Mouse (Mus musculus): ENCODE results near the gene Myo15b. TPM values are rescaled to one million over a fixed set of nuclear protein-coding genes. Genes with fewer than 3 reads are reported as not detected.

Gene Myo15b
- polyA plus RNA-seq, 3 experiments from 2014 or later = not detected

GRCm38 (mm10) chr11:115903384-115904230 is 45.4 kb downstream of the Myo15b start:
- ATAC-seq = no peak

GRCm38 (mm10) chr11:115904231-115904955 is 46.2 kb downstream of the Myo15b start:
- no peak for ATAC-seq

GRCm38 (mm10) chr11:115904956-115905790 is 47.0 kb downstream of the Myo15b start:
- ATAC-seq = no peak

DNA sequence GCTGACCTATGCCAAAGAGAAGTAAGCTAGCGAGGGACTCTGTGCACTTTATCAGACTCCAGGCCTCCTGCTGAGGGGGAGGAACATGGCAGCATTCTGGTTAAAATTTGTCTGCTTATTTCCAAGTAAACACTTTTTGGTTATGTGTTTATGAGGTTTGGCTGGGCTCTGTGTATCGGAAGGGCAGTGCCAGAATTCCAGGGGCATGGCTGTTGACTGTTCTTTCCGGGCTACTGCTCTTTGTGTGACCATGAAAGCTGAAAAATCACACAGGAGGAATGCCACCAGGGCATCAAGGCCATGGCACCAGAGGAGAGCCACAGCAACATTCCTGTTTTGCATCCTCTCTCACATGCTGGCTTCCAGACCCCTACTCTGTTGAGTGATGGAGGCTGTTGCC is 47.9 kb downstream of the Myo15b start:
- no peak for ATAC-seq

DNA sequence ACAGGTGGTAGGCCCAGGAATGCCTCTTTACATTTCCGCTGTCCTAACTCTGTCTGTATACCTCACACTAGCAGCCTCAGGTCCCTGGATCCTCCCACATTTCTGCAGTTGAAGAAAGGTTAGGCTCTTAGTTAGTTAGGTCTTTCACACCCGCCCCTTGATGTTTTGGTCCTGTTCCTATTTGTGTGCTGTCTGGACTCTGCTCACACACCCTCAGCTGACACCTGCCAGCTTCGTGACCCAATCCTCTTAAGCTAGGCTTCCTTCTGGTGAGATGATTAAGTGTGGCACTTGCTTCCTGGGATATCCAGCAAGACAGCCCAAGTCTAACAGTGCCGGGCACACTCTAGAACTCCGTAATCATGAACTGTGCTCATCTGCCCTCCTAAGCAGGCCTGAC is 48.3 kb downstream of the Myo15b start:
- no peak for ATAC-seq

DNA sequence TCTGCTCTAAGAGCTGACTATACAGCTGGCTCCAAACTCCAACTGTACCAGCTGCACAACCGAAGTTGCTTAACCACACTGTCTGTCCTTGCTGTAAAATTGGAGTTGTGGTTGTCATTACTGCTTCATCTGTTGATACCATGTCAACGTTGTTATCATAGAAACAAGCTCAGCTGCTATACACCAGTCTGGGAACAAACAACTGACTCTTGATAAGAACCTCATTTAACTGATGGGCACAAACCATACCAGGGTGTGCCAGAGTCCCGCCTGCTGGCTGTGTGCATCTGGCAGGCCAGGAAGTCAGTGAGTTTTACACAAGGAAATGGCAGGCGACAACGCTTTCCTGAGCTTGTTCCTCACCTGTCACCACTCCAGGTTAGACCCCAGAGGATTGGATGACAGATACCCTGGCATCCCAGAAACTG is 52.9 kb downstream of the Myo15b start:
- no peak for ATAC-seq

- no peak for ATAC-seq
Observed at GRCm38 (mm10) chr11:115911632-115912376, 53.6 kb downstream of the Myo15b start, which contains the start of gene Smim6. Gene Smim6, plus strand, starts transcription at chr11:115912017.

GRCm38 (mm10) chr11:115916579-115916978 is 58.4 kb downstream of the Myo15b start:
- ATAC-seq = no peak

- ATAC-seq = no peak
Observed at GRCm38 (mm10) chr11:115918637-115919036, 60.4 kb downstream of the Myo15b start.

DNA sequence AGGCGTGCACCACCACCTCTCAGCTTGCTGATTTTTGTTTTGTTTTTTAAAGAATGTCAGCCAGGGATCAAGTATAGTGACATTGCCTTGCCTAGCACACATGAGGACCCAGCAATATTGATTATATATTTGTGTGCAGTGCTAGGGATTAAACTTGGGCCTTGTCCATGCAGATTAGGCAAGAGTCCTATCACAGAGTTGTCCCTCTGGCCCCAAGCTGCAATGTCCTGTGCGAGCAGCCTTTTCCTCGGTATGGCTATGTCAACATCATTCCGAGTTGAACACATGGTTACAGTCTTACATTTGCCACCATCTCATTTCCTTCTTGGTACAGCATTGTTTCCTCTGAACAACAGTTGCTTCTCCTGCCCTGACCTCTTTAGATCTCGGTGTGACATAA is 60.9 kb downstream of the Myo15b start:
- ATAC-seq = no peak

DNA sequence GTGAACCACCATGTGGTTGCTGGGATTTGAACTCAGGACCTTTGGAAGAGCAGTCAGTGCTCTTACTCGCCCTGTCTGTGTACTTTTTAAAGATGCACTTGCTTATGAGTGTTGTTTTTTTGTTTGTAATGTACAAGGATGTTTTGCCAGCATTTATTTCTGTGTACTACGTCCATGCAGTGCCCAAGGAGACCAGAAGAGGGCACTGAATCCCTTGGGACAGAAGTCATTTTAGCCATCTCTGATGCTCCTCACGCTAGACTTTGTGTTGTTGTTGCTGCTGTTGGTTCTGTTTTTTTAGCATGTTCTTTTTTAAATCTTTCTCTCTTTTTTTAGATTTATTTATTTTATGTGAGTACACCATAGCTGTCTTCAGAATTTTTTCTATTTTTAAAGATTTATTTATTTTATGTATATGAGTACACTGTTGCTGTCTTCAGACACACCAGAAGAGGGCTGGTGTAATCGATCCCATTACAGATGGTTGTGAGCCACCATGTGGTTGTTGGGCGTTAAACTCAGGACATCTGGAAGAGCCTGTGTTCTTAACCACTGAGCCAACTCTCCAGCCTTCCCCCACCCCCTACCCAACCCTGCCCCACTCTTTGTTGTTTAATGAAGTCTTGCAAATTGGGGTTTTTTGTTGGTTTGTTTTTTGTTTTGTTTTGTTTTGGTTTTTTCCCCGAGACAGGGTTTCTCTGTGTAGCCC is 62.1 kb downstream of the Myo15b start:
- ATAC-seq = no peak

DNA sequence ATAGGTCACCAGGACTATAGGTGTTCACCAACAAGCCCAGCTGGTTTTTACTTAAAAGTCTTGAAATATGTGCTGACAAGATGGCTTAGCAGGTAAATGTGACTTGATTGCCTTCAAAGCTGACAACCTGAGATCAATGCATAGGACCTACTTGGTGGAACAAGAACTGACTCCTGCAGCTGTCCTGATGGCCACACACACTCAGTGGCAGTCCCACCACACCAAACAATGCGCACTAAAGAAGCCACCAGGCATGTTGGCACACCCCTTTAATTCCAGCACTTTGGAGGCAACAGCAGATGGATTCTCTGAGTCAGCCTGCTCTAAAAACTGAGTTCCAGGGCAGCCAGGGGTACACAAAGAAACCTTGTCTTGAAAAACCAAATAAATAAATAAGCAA is 63.8 kb downstream of the Myo15b start:
- ATAC-seq = no peak

- ATAC-seq = no peak
Observed at GRCm38 (mm10) chr11:115929031-115929430, 70.8 kb downstream of the Myo15b start.

GRCm38 (mm10) chr11:115929818-115930217 is 71.6 kb downstream of the Myo15b start:
- no peak for ATAC-seq

- no peak for ATAC-seq
Observed at GRCm38 (mm10) chr11:115931235-115931634, 73.0 kb downstream of the Myo15b start.

- peak; percentile 100 for ATAC-seq
Observed at GRCm38 (mm10) chr11:115933108-115933746, 75.0 kb downstream of the Myo15b start, which contains the start of the genes Sap30bp and Recql5. Gene Sap30bp, plus strand, starts transcription at chr11:115933282. Gene Recql5, minus strand, starts transcription at chr11:115933477.

- ATAC-seq = peak; percentile 4
Observed at GRCm38 (mm10) chr11:115933747-115934110, 75.5 kb downstream of the Myo15b start.

- peak; percentile 38 for ATAC-seq
Observed at GRCm38 (mm10) chr11:115939690-115940329, 81.6 kb downstream of the Myo15b start.

GRCm38 (mm10) chr11:115941980-115942379 is 83.8 kb downstream of the Myo15b start:
- ATAC-seq = no peak
